Mouse (Mus musculus) hindbrain, embryonic 16.5 days (tissue): ENCODE data around the gene Aym1. TPM values are rescaled to one million over a fixed set of nuclear protein-coding genes. Genes with fewer than 3 reads are reported as not detected.

Source experiments
- ATAC-seq: fragments of 200-750 bp; cut with Nextera tagmentation; 2 replicates; pipeline ENCODE4 v1.8.0; 2017; ENCODE audit warnings: moderate TSS enrichment, moderate library complexity
- H3K27ac ChIP-seq: fragments of 300-500 bp; sonication (generic); 2 replicates; pipeline ENCODE4 v1.5.1; 2014; ENCODE audit warnings: low read depth, mild to moderate bottlenecking, control low read depth, low read length, moderate library complexity
- H3K27me3 ChIP-seq: fragments of 300-500 bp; sonication (generic); replicated peaks from 2 replicates; pipeline ENCODE4 v1.6.1; 2014; ENCODE audit warnings: low read length; ENCODE audit not compliant: control insufficient read depth, insufficient read depth
- H3K36me3 ChIP-seq: fragments of 300-500 bp; sonication (generic); 2 replicates; pipeline ENCODE4 v1.6.1; 2014; ENCODE audit warnings: mild to moderate bottlenecking, low read length, moderate library complexity, mixed read lengths; ENCODE audit not compliant: control insufficient read depth, insufficient read depth
- H3K4me1 ChIP-seq: fragments of 300-500 bp; sonication (generic); 2 replicates; pipeline ENCODE4 v1.6.1; 2014; ENCODE audit warnings: low read depth, low read length; ENCODE audit not compliant: control insufficient read depth, insufficient read depth
- H3K4me2 ChIP-seq: fragments of 300-500 bp; sonication (generic); 2 replicates; pipeline ENCODE4 v1.6.1; 2014; ENCODE audit warnings: mild to moderate bottlenecking, low read length, control low read depth, moderate library complexity
- H3K4me3 ChIP-seq: fragments of 300-500 bp; sonication (generic); 2 replicates; pipeline ENCODE4 v1.5.1; 2014; ENCODE audit warnings: mild to moderate bottlenecking, low read length, control low read depth, moderate library complexity
- H3K9ac ChIP-seq: fragments of 300-500 bp; sonication (generic); 2 replicates; pipeline ENCODE4 v1.6.1; 2014; ENCODE audit warnings: low read depth, mild to moderate bottlenecking, control low read depth, low read length, moderate library complexity
- H3K9me3 ChIP-seq: fragments of 300-500 bp; sonication (generic); 2 replicates; pipeline ENCODE4 v1.6.1; 2014; ENCODE audit warnings: mild to moderate bottlenecking, low read length, moderate library complexity; ENCODE audit not compliant: control insufficient read depth
- WGBS: fragments of 180-500 bp; shearing (Covaris S2); extraction: QIAGEN DNeasy Blood & Tissue Kit; methylation state at CpG from one replicate; pipeline ENCODE4 v1.1.7; 2014; 5-methylcytosine and 5-hydroxymethylcytosine counted together
- polyA plus RNA-seq: library from polyadenylated mRNA; unstranded; fragments of >200 nt; fragmentation: Nextera tagmentation; extraction: Ambion mirVana; gene quantifications from 2 replicates; pipeline ENCODE4 v1.2.1, GENCODE M21; 2015

The Aym1 gene
- polyA plus RNA-seq, 1 experiment from 2014 or later, result not detected

DNA sequence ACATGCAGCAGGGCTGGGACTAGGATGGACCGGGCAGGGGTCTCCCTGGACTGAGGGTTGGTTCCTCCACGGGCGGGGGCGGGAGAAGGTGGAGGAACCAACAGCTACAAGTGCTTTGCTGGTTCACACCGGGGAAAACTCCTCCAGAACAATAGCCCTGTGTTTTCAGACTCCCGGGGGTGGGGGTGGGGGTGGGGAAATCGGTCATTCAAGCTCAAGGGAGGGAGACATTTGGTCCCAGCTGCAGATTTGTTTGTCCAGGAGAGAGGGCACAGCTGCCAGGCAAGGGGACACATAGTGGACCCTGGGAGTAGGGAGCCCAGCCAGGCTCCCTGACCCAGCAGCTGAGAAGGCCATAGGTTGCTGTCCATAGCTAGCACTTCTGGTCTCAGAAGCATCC, 7.9 kb upstream of the Aym1 start:
- H3K9ac ChIP-seq, result no peak overlapping the region

GRCm38 (mm10) chr5:113349810-113350209, 7.3 kb upstream of the Aym1 start:
- Histone ChIP-seq H3K4me3 (no peak overlapping the region), H3K4me2 (no peak overlapping the region), H3K36me3 (no peaks in the 10 kb centered on the region), H3K9me3 (no peaks in the 10 kb centered on the region), H3K27ac (no peak overlapping the region), H3K27me3 (peaks cover 26% of the 10 kb centered on the region), H3K9ac (no peak overlapping the region), H3K4me1 (peaks cover 15% of the 10 kb centered on the region)
- WGBS, result 4% methylated on average over 7 of the region's 7 CpGs
- ATAC-seq, result no peak

More for the DNA sequence above, 7.9 kb upstream of the Aym1 start:
- Histone ChIP-seq H3K4me2 (no peak overlapping the region), H3K27ac (no peak overlapping the region), H3K27me3 (peaks cover 32% of the 10 kb centered on the region), H3K9me3 (no peaks in the 10 kb centered on the region), H3K36me3 (no peaks in the 10 kb centered on the region), H3K4me3 (no peak overlapping the region), H3K4me1 (peaks cover 15% of the 10 kb centered on the region)
- 3% methylated on average over 7 of the region's 7 CpGs for WGBS
- ATAC-seq, result no peak

DNA sequence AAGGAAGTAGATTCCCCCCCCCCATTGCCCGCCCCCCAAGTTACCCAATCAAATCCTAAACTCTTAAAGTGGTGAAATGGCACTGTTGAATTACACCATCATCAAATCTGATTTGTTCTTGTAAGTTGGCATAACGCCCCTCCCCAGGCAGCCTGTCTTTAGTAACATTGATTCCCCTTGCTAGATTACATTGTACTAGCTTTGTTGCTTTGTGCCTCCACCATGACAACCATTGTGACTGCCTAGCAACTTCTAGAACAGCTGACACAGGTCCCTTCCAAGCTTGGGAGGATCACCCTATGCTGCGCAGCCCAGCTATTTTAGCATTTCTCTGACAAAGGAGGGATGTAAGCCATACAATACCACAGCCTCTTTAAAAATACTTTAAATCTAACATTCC, 5.3 kb upstream of the Aym1 start:
- WGBS, result 22% methylated on average over 3 of the region's 3 CpGs
- H3K27me3 ChIP-seq, result peaks cover 12% of the 10 kb centered on the region
- ATAC-seq, result peak; percentile 54; the same call in 1 of the 2 replicates
- peaks cover 11% of the 10 kb centered on the region for H3K4me1 ChIP-seq
- no peaks in the 10 kb centered on the region for H3K36me3 ChIP-seq
- H3K9ac ChIP-seq, result no peak overlapping the region
- no peak overlapping the region for H3K4me3 ChIP-seq
- H3K27ac ChIP-seq, result no peak overlapping the region
- H3K9me3 ChIP-seq, result no peaks in the 10 kb centered on the region
- no peak overlapping the region for H3K4me2 ChIP-seq

GRCm38 (mm10) chr5:113352636-113353035, 4.5 kb upstream of the Aym1 start:
- H3K4me2 ChIP-seq, result no peak overlapping the region
- ATAC-seq, result 0 out of 2 replicates have a peak, but pooled peaks have one; percentile 28
- H3K4me3 ChIP-seq, result no peak overlapping the region
- H3K9me3 ChIP-seq, result no peaks in the 10 kb centered on the region
- peaks cover 11% of the 10 kb centered on the region for H3K4me1 ChIP-seq
- 66% methylated on average over 6 of the region's 6 CpGs for WGBS
- no peak overlapping the region for H3K27ac ChIP-seq
- no peak overlapping the region for H3K9ac ChIP-seq
- no peaks in the 10 kb centered on the region for H3K36me3 ChIP-seq
- peaks cover 12% of the 10 kb centered on the region for H3K27me3 ChIP-seq

DNA sequence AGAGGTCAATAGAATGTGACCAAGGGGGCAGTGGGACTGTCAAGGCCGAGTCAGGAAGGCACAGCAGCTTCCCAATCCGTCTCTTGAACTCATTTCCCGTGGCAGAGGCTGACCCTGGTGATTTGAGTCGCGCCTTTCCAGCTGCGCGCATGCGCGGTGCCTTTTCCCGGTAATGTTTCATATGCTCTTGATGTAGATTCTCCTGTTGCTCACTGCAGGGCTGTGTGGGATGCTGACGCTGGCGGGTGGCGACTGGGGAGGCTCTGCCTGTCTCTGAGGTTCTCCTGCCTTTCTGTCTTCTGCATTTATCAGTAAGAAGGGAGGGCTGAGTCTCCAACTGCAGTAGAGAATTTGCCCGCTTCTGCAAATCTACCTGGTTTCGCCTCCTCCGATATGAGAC, 2.8 kb upstream of the Aym1 start:
- Histone ChIP-seq H3K27ac (no peak overlapping the region), H3K9ac (no peak overlapping the region), H3K4me3 (no peak overlapping the region), H3K9me3 (no peaks in the 10 kb centered on the region), H3K36me3 (no peaks in the 10 kb centered on the region), H3K27me3 (peaks cover 4% of the 10 kb centered on the region), H3K4me2 (peak overlapping the region; percentile 25), H3K4me1 (peaks cover 8% of the 10 kb centered on the region)
- no peak for ATAC-seq
- 46% methylated on average over 16 of the region's 16 CpGs for WGBS

GRCm38 (mm10) chr5:113357656-113358055, 562 bp downstream of the Aym1 start:
- H3K4me3 ChIP-seq, result no peak overlapping the region
- H3K4me2 ChIP-seq, result no peak overlapping the region
- no peaks in the 10 kb centered on the region for H3K9me3 ChIP-seq
- WGBS, result 49% methylated on average over 3 of the region's 3 CpGs
- no peak overlapping the region for H3K27ac ChIP-seq
- H3K4me1 ChIP-seq, result no peaks in the 10 kb centered on the region; the same call in 1 of the 2 replicates
- H3K36me3 ChIP-seq, result no peaks in the 10 kb centered on the region
- no peak overlapping the region for H3K9ac ChIP-seq
- H3K27me3 ChIP-seq, result peaks cover 7% of the 10 kb centered on the region
- ATAC-seq, result no peak

DNA sequence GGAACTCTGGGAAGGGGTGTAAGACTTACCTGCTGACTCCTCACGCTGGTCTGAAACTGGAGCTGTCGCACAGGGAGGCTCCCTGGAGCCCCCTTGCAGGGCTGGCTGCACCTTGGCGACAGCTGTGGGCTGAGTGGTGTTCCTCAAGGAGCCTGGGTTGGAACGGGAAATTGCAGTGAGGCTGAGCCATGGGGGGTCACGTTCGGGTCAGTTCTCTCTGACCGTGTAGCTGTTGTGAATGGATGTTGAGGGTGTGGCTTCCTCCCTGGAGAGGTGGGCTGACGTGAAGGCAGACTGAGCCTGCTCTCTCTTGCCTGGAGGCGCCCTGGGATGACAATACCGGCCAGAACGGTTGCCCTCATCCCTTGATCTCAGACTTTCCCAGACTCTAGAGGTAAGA, 1.7 kb downstream of the Aym1 start:
- whole genome bisulfite sequencing, result 7% methylated on average over 11 of the region's 11 CpGs
- Histone ChIP-seq H3K27me3 (peaks cover 5% of the 10 kb centered on the region), H3K9me3 (no peaks in the 10 kb centered on the region)

DNA sequence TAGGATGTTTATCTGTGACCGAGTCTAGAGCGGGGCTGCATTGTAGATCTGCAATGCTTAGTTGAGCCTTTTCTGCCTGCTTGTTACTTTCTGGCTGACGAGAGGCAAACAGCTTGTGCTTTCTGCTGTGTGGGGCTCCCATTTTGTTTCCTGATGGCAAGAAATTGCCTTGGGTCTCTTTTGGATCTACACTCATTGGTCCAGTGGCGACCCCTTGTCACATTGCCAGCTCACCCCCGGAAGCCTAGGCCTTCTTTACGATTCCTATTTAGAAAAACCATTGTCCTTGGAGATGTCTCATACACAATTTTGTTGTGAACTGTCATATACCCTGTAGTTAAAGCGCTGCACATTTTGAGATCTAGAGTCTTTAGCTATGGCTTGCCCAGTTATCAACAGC, 4.2 kb downstream of the Aym1 start:
- Histone ChIP-seq H3K4me1 (no peaks in the 10 kb centered on the region; the same call in 1 of the 2 replicates), H3K4me2 (no peak overlapping the region), H3K36me3 (no peaks in the 10 kb centered on the region), H3K4me3 (no peak overlapping the region), H3K27me3 (peaks cover 4% of the 10 kb centered on the region; the same call in 1 of the 2 replicates), H3K27ac (no peak overlapping the region), H3K9me3 (no peaks in the 10 kb centered on the region), H3K9ac (no peak overlapping the region)
- no peak for ATAC-seq
- WGBS, result 73% methylated on average over 7 of the region's 7 CpGs

More for the DNA sequence above, 1.7 kb downstream of the Aym1 start:
- Histone ChIP-seq H3K27ac (no peak overlapping the region), H3K9ac (no peak overlapping the region), H3K4me1 (no peaks in the 10 kb centered on the region; the same call in 1 of the 2 replicates), H3K4me2 (no peak overlapping the region), H3K36me3 (no peaks in the 10 kb centered on the region), H3K4me3 (no peak overlapping the region)
- ATAC-seq, result no peak

DNA sequence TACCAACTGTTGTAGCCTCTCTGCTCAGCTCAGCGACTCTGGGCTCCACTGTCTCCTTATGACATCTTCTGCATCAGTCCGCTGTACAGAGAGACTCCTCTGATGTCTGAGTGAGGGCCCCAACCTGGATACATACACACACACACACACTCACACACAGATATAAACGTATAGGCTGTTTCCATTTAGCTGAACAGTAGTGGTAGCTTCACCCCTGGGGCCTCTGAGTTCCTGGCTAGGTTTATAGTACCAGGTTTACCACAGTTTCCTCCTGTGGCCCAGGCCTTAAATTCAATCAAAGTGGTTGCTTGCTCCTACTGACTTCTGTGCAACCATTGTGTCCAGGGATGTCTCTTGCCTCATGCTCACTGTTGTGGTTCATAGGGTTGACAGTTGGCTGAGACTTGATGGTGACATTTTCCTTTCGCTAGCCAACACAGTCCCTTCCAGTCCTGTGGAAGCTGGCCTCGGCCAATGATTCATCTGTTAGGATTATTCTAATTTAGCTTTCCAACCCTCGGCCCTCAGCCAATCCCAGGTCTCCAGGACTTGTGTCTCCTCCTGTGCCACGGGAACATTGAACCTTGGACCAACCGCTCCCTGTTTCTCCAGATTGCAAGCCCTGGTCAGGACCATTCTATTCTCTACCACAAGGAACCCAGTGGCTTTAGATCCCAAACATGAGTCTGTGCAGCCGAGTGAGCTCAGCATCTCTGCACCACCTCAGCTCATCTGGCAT, 5.3 kb downstream of the Aym1 start:
- H3K9me3 ChIP-seq, result no peaks in the 10 kb centered on the region
- ATAC-seq, result no peak
- no peaks in the 10 kb centered on the region; the same call in 1 of the 2 replicates for H3K4me1 ChIP-seq
- H3K27ac ChIP-seq, result no peak overlapping the region
- peaks cover 4% of the 10 kb centered on the region; the same call in 1 of the 2 replicates for H3K27me3 ChIP-seq
- no peaks in the 10 kb centered on the region for H3K36me3 ChIP-seq
- no peak overlapping the region for H3K9ac ChIP-seq
- 79% methylated on average over 9 of the region's 9 CpGs for WGBS
- no peak overlapping the region for H3K4me2 ChIP-seq
- no peak overlapping the region for H3K4me3 ChIP-seq
